Mouse (Mus musculus): ENCODE measurements around the gene Kcnk6. TPM values are rescaled to one million over a fixed set of nuclear protein-coding genes. Genes with fewer than 3 reads are reported as not detected.
A peak's percentile ranks its signal among the peaks of the same experiment; 100 is the strongest.

Kcnk6 gene
- total and polyA plus RNA-seq, 3 experiments: 1.4 to 5.2 TPM; not detected in 1

GRCm38 (mm10) chr7:29212199-29212765, 20.0 kb downstream of the Kcnk6 start:
- TF ChIP-seq ETS1 (IDR thresholded peaks at IDR 0.05; ENCODE audit: low read depth, low read length): no peak
- no peak for TF ChIP-seq POLR2A (IDR thresholded peaks at IDR 0.05; ENCODE audit: control insufficient read depth in 1 of 2, insufficient read depth in 1 of 2, low read depth in 1 of 2, low read length in 2 of 2, poor library complexity in 1 of 2)
- no peak for TF ChIP-seq MAZ (IDR thresholded peaks at IDR 0.05; ENCODE audit: low read depth, low read length)
- H3K9me3 ChIP-seq (replicated peaks; ENCODE audit: insufficient read depth, low read length): no peaks in the 10 kb centered on the region
- H3K4me3 ChIP-seq (ENCODE audit: control insufficient read depth in 1 of 2, insufficient read depth in 1 of 2, low read depth in 2 of 2, low read length in 2 of 2): peak overlapping the region; percentile 52 to 59
- H3K9ac ChIP-seq (ENCODE audit: control insufficient read depth, low read depth, low read length, poor library complexity, severe bottlenecking): peak overlapping the region; percentile 38
- H3K27me3 ChIP-seq (ENCODE audit: control insufficient read depth in 1 of 2, insufficient read depth in 2 of 2, low read length in 2 of 2): no peaks in the 10 kb centered on the region
- H3K79me2 ChIP-seq (ENCODE audit: control insufficient read depth, insufficient read depth, low read length, poor library complexity): no peaks in the 10 kb centered on the region
- DNase-seq (ENCODE audit: low read depth, low spot score): peak; percentile 75
- peak overlapping the region; percentile 50 for H3K27ac ChIP-seq (ENCODE audit: control insufficient read depth, low read depth, low read length)
- peaks cover 1 to 3% of the 10 kb centered on the region in 2 experiments; a peak in 3 of 4 replicates for H3K4me1 ChIP-seq (ENCODE audit: control insufficient read depth in 1 of 2, insufficient read depth in 2 of 2, low read length in 2 of 2)
- peaks cover 0 to 2% of the 10 kb centered on the region in 2 experiments; a peak in 2 of 4 replicates for H3K36me3 ChIP-seq (ENCODE audit: control insufficient read depth in 1 of 2, insufficient read depth in 2 of 2, low read length in 2 of 2)

- Histone ChIP-seq H3K79me2 (ENCODE audit: control insufficient read depth, insufficient read depth, low read length, poor library complexity) (no peaks in the 10 kb centered on the region), H3K4me1 (ENCODE audit: control insufficient read depth in 1 of 2, insufficient read depth in 2 of 2, low read length in 2 of 2) (peaks cover under 1 to 1% of the 10 kb centered on the region in 2 experiments; a peak in 3 of 4 replicates), H3K36me3 (ENCODE audit: control insufficient read depth in 1 of 2, insufficient read depth in 2 of 2, low read length in 2 of 2) (peaks cover 0 to 2% of the 10 kb centered on the region in 2 experiments; a peak in 2 of 4 replicates), H3K27ac (ENCODE audit: control insufficient read depth, low read depth, low read length) (peak overlapping the region; percentile 94), H3K9ac (ENCODE audit: control insufficient read depth, low read depth, low read length, poor library complexity, severe bottlenecking) (peak overlapping the region; percentile 48), H3K27me3 (ENCODE audit: control insufficient read depth in 1 of 2, insufficient read depth in 2 of 2, low read length in 2 of 2) (no peaks in the 10 kb centered on the region), H3K4me3 (ENCODE audit: control insufficient read depth in 1 of 2, insufficient read depth in 1 of 2, low read depth in 2 of 2, low read length in 2 of 2) (peak overlapping the region; percentile 52 to 59), H3K9me3 (replicated peaks; ENCODE audit: insufficient read depth, low read length) (no peaks in the 10 kb centered on the region)
- DNase-seq (ENCODE audit: low read depth, low spot score): peak; percentile 95
- TF ChIP-seq USF2 (IDR thresholded peaks at IDR 0.05; ENCODE audit: borderline replicate concordance in 1 of 2, insufficient read depth in 1 of 2, low read depth in 1 of 2, low read length in 2 of 2): no peak
- TF ChIP-seq SIN3A (IDR thresholded peaks at IDR 0.05; ENCODE audit: low read length): peak; percentile 52; the same call in 1 of the 2 replicates
- TF ChIP-seq HCFC1 (IDR thresholded peaks at IDR 0.05; ENCODE audit: low read depth, low read length): 0 out of 2 replicates have a peak, but pooled peaks have one; percentile 40
- TF ChIP-seq MAX (IDR thresholded peaks at IDR 0.05; ENCODE audit: low read length): peak; percentile 38; the same call in 1 of the 2 replicates
- no peak for TF ChIP-seq MYB (IDR thresholded peaks at IDR 0.05; ENCODE audit: low read depth, low read length)
- peak; percentile 74; the same call in 1 of the 2 replicates for TF ChIP-seq MXI1 (IDR thresholded peaks at IDR 0.05; ENCODE audit: low read depth, low read length)
- no peak for TF ChIP-seq MAFK (IDR thresholded peaks at IDR 0.05; ENCODE audit: borderline replicate concordance, low read depth, low read length)
- TF ChIP-seq MAZ (IDR thresholded peaks at IDR 0.05; ENCODE audit: low read depth, low read length): peak; percentile 67; the same call in 1 of the 2 replicates
- no peak for TF ChIP-seq ETS1 (IDR thresholded peaks at IDR 0.05; ENCODE audit: low read depth, low read length)
- peak; percentile 85 for TF ChIP-seq ELF1 (IDR thresholded peaks at IDR 0.05; ENCODE audit: low read depth, low read length)
- no peak for TF ChIP-seq MYC (IDR thresholded peaks at IDR 0.05; ENCODE audit: low read depth, low read length)
- no peak for TF ChIP-seq TAL1 (IDR thresholded peaks at IDR 0.05; ENCODE audit: low read length)
- 0 out of 2 replicates have a peak, but pooled peaks have one; percentile 5 for TF ChIP-seq MEF2A (IDR thresholded peaks at IDR 0.05; ENCODE audit: extremely low read depth, insufficient replicate concordance, low read depth, low read length, poor library complexity, severe bottlenecking)
- peak; percentile 93 for TF ChIP-seq ZNF384 (IDR thresholded peaks at IDR 0.05; ENCODE audit: low read depth, low read length)
- TF ChIP-seq ZMIZ1 (IDR thresholded peaks at IDR 0.05; ENCODE audit: low read depth, low read length): no peak
- no peak for TF ChIP-seq NELFE (IDR thresholded peaks at IDR 0.05; ENCODE audit: low read depth, low read length)
- TF ChIP-seq USF1 (IDR thresholded peaks at IDR 0.05; ENCODE audit: low read depth, low read length): peak; percentile 15; the same call in 1 of the 2 replicates
Observed at GRCm38 (mm10) chr7:29211415-29212198, 20.7 kb downstream of the Kcnk6 start.
